Mouse (Mus musculus) B cell, adult 67 days (primary cell): ENCODE data around the gene Sv2c. TPM values are rescaled to one million over a fixed set of nuclear protein-coding genes. Genes with fewer than 3 reads are reported as not detected.

Source experiments
- total RNA-seq, 2 experiments: library from RNA; stranded (reverse); gene quantifications; 4 replicates each; pipeline ENCODE4 v1.2.4; 2023

Sv2c gene
- total RNA-seq: under 1 TPM; 0.06 to 0.09 TPM

GRCm38 (mm10) chr13:96132401-96132816 lies at the start of gene Sv2c:
Gene Sv2c, minus strand, starts transcription at chr13:96132577.

DNA sequence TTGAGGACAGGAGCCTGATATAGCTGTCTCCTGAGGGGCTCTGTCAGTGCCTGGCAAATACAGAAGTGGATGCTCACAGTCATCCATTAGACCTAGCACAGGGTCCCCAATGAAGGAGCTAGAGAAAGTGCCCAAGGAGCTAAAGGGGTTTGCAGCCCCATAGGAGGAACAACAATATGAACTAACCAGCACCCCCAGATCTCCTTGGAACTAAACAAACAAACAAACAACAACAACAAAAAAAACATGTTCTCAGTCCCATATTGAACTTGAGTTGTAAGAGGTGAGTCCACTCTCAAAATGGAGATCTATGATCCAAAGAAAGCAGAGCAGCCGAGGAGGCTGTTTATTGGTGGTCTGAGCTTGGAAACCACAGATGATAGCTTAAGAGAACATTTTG lies 50.6 kb downstream of the Sv2c start, which contains the start of gene Gm17190:
Gene Gm17190, plus strand, starts transcription at position 301 of the 400 bp plus-strand sequence.

DNA sequence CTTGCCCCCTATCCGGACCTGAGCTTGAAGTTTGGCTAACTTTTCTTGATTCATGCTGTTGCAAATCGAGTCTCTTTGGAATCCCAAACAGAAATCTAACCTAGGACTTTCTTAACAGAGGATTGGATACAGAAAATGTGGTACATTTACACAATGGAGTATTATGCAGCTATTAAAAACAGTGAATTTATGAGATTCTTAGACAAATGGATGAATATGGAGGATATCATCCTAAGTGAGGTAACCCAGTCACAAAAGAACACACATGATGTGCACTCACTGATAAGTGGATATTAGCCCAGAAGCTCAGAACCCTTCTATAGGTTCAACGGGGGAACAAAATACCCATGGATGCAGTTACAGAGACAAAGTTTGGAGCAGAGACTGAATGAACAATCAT lies 51.1 kb downstream of the Sv2c start, which contains the start of gene Gm20075:
Gene Gm20075, minus strand, starts transcription at position 101 of the 400 bp plus-strand sequence.

Other genes starting within 250 kb of the Sv2c start
- gene Iqgap2, start 240.7 kb downstream of the Sv2c start, total RNA-seq: 1 to 10 TPM in 1 of 2 experiments, under 1 TPM in 1; 0.68 to 1.2 TPM
- gene Gm20075, start 51.2 kb downstream of the Sv2c start, total RNA-seq: 10 to 100 TPM in 1 of 2 experiments, 1 to 10 TPM in 1; 9.3 to 10.5 TPM
- not detected for gene Gm17190, start 50.5 kb downstream of the Sv2c start, total RNA-seq